Mouse (Mus musculus) megakaryocyte-erythroid progenitor cell, adult 5 weeks (primary cell): ENCODE data around the gene Sun1. TPM values are rescaled to one million over a fixed set of nuclear protein-coding genes. Genes with fewer than 3 reads are reported as not detected.

Experiments used
- polyA plus RNA-seq: library from polyadenylated mRNA; stranded (reverse); fragments of >175 nt; gene quantifications from 2 replicates; pipeline ENCODE4 v1.2.3, GENCODE M21; 2012

Gene Sun1
- polyA plus RNA-seq = 13.7 and 14.2 TPM in 2 replicates

GRCm38 (mm10) chr5:139199995-139200769 is at the start of gene Sun1:
Sun1 (plus strand) TSS chr5:139200637.

GRCm38 (mm10) chr5:139252081-139252909 is 51.9 kb downstream of the Sun1 start, which contains the start of gene Get4:
Get4 (plus strand) TSS chr5:139252324.

Other genes starting within 250 kb of the Sun1 start
- gene Pdgfa, start 203.3 kb upstream of the Sun1 start, polyA plus RNA-seq = 0.90 and 1.2 TPM in 2 replicates
- 0.53 and 2.4 TPM in 2 replicates for gene Prkar1b, start 50.6 kb upstream of the Sun1 start, polyA plus RNA-seq
- 50.7 and 61.5 TPM in 2 replicates for gene Dnaaf5, start 50.4 kb upstream of the Sun1 start, polyA plus RNA-seq
- gene Get4, start 51.7 kb downstream of the Sun1 start, polyA plus RNA-seq = 60.9 and 71.8 TPM in 2 replicates
- gene Adap1, start 125.0 kb downstream of the Sun1 start, polyA plus RNA-seq = 67.4 and 83.3 TPM in 2 replicates
- 37.3 and 41.7 TPM in 2 replicates for gene Cox19, start 150.8 kb downstream of the Sun1 start, polyA plus RNA-seq
- not detected in 2 replicates for gene Cyp2w1, start 152.0 kb downstream of the Sun1 start, polyA plus RNA-seq
- 16.1 and 17.3 TPM in 2 replicates for gene Gpr146, start 177.1 kb downstream of the Sun1 start, polyA plus RNA-seq
- 0.32 and 0.91 TPM in 2 replicates for gene C130050O18Rik, start 204.6 kb downstream of the Sun1 start, polyA plus RNA-seq
- not detected in 2 replicates for gene Gper1, start 222.5 kb downstream of the Sun1 start, polyA plus RNA-seq